ENCODE assay signal across 8 mouse cellular contexts in genomic region chr17:46771616-46772015, GRCm38 (mm10). TPM values are rescaled to one million over a fixed set of nuclear protein-coding genes. Genes with fewer than 3 reads are reported as not detected.
DNase-seq lines count a peak whose midpoint lies in the region; ATAC-seq lines count a peak whose summit lies in the region.

No protein-coding gene starts in this region.

- 62% methylated on average over 17 of the region's 17 CpGs for WGBS in limb, embryonic 12.5 days
- WGBS in stomach, embryonic 16.5 days = 57% methylated on average over 17 of the region's 17 CpGs

- peak overlapping the region; percentile 78 for H3K4me2 ChIP-seq in limb, embryonic 12.5 days
- H3K4me2 ChIP-seq in stomach, embryonic 16.5 days (ENCODE audit: low read depth, low read length) = peak overlapping the region; percentile 79

- no peak for ATAC-seq in megakaryocyte, adult 5-6 weeks (ENCODE audit: poor library complexity, severe bottlenecking)
- ATAC-seq in limb, embryonic 12.5 days (ENCODE audit: insufficient number of reproducible peaks, insufficient read depth, low FRiP score, low TSS enrichment, low read depth) = no peak
- ATAC-seq in stomach, embryonic 16.5 days (ENCODE audit: insufficient read depth, low FRiP score) = no peak

- peak overlapping the region; percentile 82; the same call in 1 of the 2 replicates for H3K27ac ChIP-seq in limb, embryonic 12.5 days
- H3K27ac ChIP-seq in stomach, embryonic 16.5 days (ENCODE audit: low read length) = peak overlapping the region; percentile 93; the same call in 1 of the 2 replicates

- DNase-seq in cerebellum, adult 8-10 months = peak; percentile 33
- DNase-seq in cerebellum, adult 9-11 months = no peak
- no peak for DNase-seq in layer of hippocampus, postnatal 10 days (ENCODE audit: low spot score in 2 of 2)
- DNase-seq in adipocyte (ENCODE audit: low spot score) = no peak

- H3K9ac ChIP-seq in limb, embryonic 12.5 days (replicated peaks) = peak overlapping the region; percentile 77; the same call in 1 of the 2 replicates
- peak overlapping the region; percentile 88 for H3K9ac ChIP-seq in stomach, embryonic 16.5 days (ENCODE audit: low read length)

- H3K4me3 ChIP-seq in megakaryocyte, embryonic 14.5 days (replicated peaks) = peak overlapping the region; percentile 98
- peak overlapping the region; percentile 87 for H3K4me3 ChIP-seq in limb, embryonic 12.5 days (replicated peaks)
- peak overlapping the region; percentile 92 for H3K4me3 ChIP-seq in stomach, embryonic 16.5 days (replicated peaks; ENCODE audit: low read length)

- peaks cover 26% of the 10 kb centered on the region for H3K36me3 ChIP-seq in megakaryocyte, embryonic 14.5 days (replicated peaks; ENCODE audit: low read length)
- H3K36me3 ChIP-seq in limb, embryonic 12.5 days = peaks cover 26% of the 10 kb centered on the region
- H3K36me3 ChIP-seq in stomach, embryonic 16.5 days (ENCODE audit: control insufficient read depth, insufficient read depth, low read length) = peaks cover 9% of the 10 kb centered on the region; the same call in 1 of the 2 replicates

- no peaks in the 10 kb centered on the region for H3K9me3 ChIP-seq in megakaryocyte, embryonic 14.5 days
- no peaks in the 10 kb centered on the region for H3K9me3 ChIP-seq in limb, embryonic 12.5 days
- H3K9me3 ChIP-seq in stomach, embryonic 16.5 days (replicated peaks; ENCODE audit: control insufficient read depth, low read length) = no peaks in the 10 kb centered on the region

- H3K27me3 ChIP-seq in megakaryocyte, embryonic 14.5 days (replicated peaks) = no peaks in the 10 kb centered on the region
- H3K27me3 ChIP-seq in limb, embryonic 12.5 days = no peaks in the 10 kb centered on the region
- H3K27me3 ChIP-seq in stomach, embryonic 16.5 days (ENCODE audit: control insufficient read depth, insufficient read depth, low read length) = no peaks in the 10 kb centered on the region

- peaks cover 44% of the 10 kb centered on the region for H3K4me1 ChIP-seq in megakaryocyte, embryonic 14.5 days
- H3K4me1 ChIP-seq in limb, embryonic 12.5 days (replicated peaks) = peaks cover 24% of the 10 kb centered on the region
- peaks cover 16% of the 10 kb centered on the region for H3K4me1 ChIP-seq in stomach, embryonic 16.5 days (ENCODE audit: control insufficient read depth, insufficient read depth, low read length)

RNA-seq across cellular contexts. Expression of gene 2310039H08Rik, which starts 0.8 kb away (rescaled TPM):
- polyA plus RNA-seq in megakaryocyte, embryonic 14.5 days (2012; ENCODE audit: insufficient read depth, low replicate concordance) = 143 and 286 TPM in 2 replicates
- 8.1 and 8.8 TPM in 2 replicates for total RNA-seq in megakaryocyte, adult 5-6 weeks (2015)
- total RNA-seq in megakaryocyte, adult 5-6 weeks (2017) = 5.5 and 10.7 TPM in 2 replicates
- polyA plus RNA-seq in limb, embryonic 12.5 days (2016; fragmentation: Nextera tagmentation; extraction: Ambion mirVana) = 49.8 and 52.6 TPM in 2 replicates
- polyA plus RNA-seq in stomach, embryonic 16.5 days (2015; fragmentation: Nextera tagmentation; extraction: Ambion mirVana) = 76.2 and 83.8 TPM in 2 replicates
- total RNA-seq in layer of hippocampus, postnatal 10 days (2021) = 10 to 100 TPM; 15.0 to 17.1 TPM

RNA-seq across cellular contexts. Expression of gene Ptcra, which starts 8.1 kb away (rescaled TPM):
- polyA plus RNA-seq in megakaryocyte, embryonic 14.5 days (2012; ENCODE audit: insufficient read depth, low replicate concordance) = not detected in 2 replicates
- total RNA-seq in megakaryocyte, adult 5-6 weeks (2015) = not detected in 2 replicates
- total RNA-seq in megakaryocyte, adult 5-6 weeks (2017) = not detected in 2 replicates
- 0.16 and 0.55 TPM in 2 replicates for polyA plus RNA-seq in limb, embryonic 12.5 days (2016; fragmentation: Nextera tagmentation; extraction: Ambion mirVana)
- polyA plus RNA-seq in stomach, embryonic 16.5 days (2015; fragmentation: Nextera tagmentation; extraction: Ambion mirVana) = 0.17 TPM in 1 of 2 replicates, not detected in the other
- total RNA-seq in layer of hippocampus, postnatal 10 days (2021) = not detected

RNA-seq across cellular contexts. Expression of gene Rpl7l1, which starts 10.9 kb away (rescaled TPM):
- polyA plus RNA-seq in megakaryocyte, embryonic 14.5 days (2012; ENCODE audit: insufficient read depth, low replicate concordance) = 1.1 and 4.7 TPM in 2 replicates
- 57.4 and 63.0 TPM in 2 replicates for total RNA-seq in megakaryocyte, adult 5-6 weeks (2015)
- 78.5 and 81.4 TPM in 2 replicates for total RNA-seq in megakaryocyte, adult 5-6 weeks (2017)
- 179 and 210 TPM in 2 replicates for polyA plus RNA-seq in limb, embryonic 12.5 days (2016; fragmentation: Nextera tagmentation; extraction: Ambion mirVana)
- 151 and 155 TPM in 2 replicates for polyA plus RNA-seq in stomach, embryonic 16.5 days (2015; fragmentation: Nextera tagmentation; extraction: Ambion mirVana)
- 10 to 100 TPM; 54.3 to 57.4 TPM for total RNA-seq in layer of hippocampus, postnatal 10 days (2021)

RNA-seq across cellular contexts. Expression of gene Cnpy3, which starts 19.6 kb away (rescaled TPM):
- polyA plus RNA-seq in megakaryocyte, embryonic 14.5 days (2012; ENCODE audit: insufficient read depth, low replicate concordance) = 133 and 243 TPM in 2 replicates
- 35.6 and 39.6 TPM in 2 replicates for total RNA-seq in megakaryocyte, adult 5-6 weeks (2015)
- 109 and 112 TPM in 2 replicates for total RNA-seq in megakaryocyte, adult 5-6 weeks (2017)
- polyA plus RNA-seq in limb, embryonic 12.5 days (2016; fragmentation: Nextera tagmentation; extraction: Ambion mirVana) = 58.5 and 64.8 TPM in 2 replicates
- polyA plus RNA-seq in stomach, embryonic 16.5 days (2015; fragmentation: Nextera tagmentation; extraction: Ambion mirVana) = 70.7 and 74.0 TPM in 2 replicates
- 10 to 100 TPM; 48.2 to 56.3 TPM for total RNA-seq in layer of hippocampus, postnatal 10 days (2021)

RNA-seq across cellular contexts. Expression of gene Gnmt, which starts 42.6 kb away (rescaled TPM):
- polyA plus RNA-seq in megakaryocyte, embryonic 14.5 days (2012; ENCODE audit: insufficient read depth, low replicate concordance) = 5.0 TPM in 1 of 2 replicates, not detected in the other
- 0.80 and 1.9 TPM in 2 replicates for total RNA-seq in megakaryocyte, adult 5-6 weeks (2015)
- 0.89 and 1.1 TPM in 2 replicates for total RNA-seq in megakaryocyte, adult 5-6 weeks (2017)
- 0.48 and 0.73 TPM in 2 replicates for polyA plus RNA-seq in limb, embryonic 12.5 days (2016; fragmentation: Nextera tagmentation; extraction: Ambion mirVana)
- polyA plus RNA-seq in stomach, embryonic 16.5 days (2015; fragmentation: Nextera tagmentation; extraction: Ambion mirVana) = 17.1 and 21.8 TPM in 2 replicates
- under 1 TPM; 0.33 to 0.59 TPM for total RNA-seq in layer of hippocampus, postnatal 10 days (2021)

Comparison
In these comparisons a context has a peak if more than half of its experiments do, and no peak if none do; other contexts are left out.
1. RNA of gene Rpl7l1, which starts 10.9 kb away (polyA plus RNA-seq): 179 to 210 TPM in limb, embryonic 12.5 days and 151 to 155 TPM in stomach, embryonic 16.5 days; 1.1 to 4.7 TPM in megakaryocyte, embryonic 14.5 days; every median in the first group is over 10 times any median in the second.
2. Peak in every context shown above with its lines, with median percentiles within 50 percentile points of each other: H3K4me3 ChIP-seq.